Mouse (Mus musculus) embryonic facial prominence, embryonic 11.5 days (tissue): ENCODE results near the gene Pygm. TPM values are rescaled to one million over a fixed set of nuclear protein-coding genes. Genes with fewer than 3 reads are reported as not detected.

Experiments
- ATAC-seq: fragments of 200-750 bp; cut with Nextera tagmentation; replicated peaks from 2 replicates; pipeline ENCODE4 v1.8.0; 2017; ENCODE audit warnings: low read depth; ENCODE audit not compliant: insufficient number of reproducible peaks, low FRiP score, low TSS enrichment
- DNase-seq: peaks from one replicate; pipeline ENCODE4 v3.0.0-alpha.2; 2015; ENCODE audit warnings: low spot score
- H3K27ac ChIP-seq: fragments of 300-500 bp; sonication (generic); replicated peaks from 2 replicates; pipeline ENCODE4 v1.5.1; 2014; ENCODE audit warnings: mild to moderate bottlenecking, low read depth, low read length, control low read depth
- H3K27me3 ChIP-seq: fragments of 300-500 bp; sonication (generic); 2 replicates; pipeline ENCODE4 v1.6.1; 2014; ENCODE audit warnings: mild to moderate bottlenecking, low read length, moderate library complexity, mixed read lengths; ENCODE audit not compliant: control insufficient read depth, insufficient read depth
- H3K36me3 ChIP-seq: fragments of 300-500 bp; sonication (generic); replicated peaks from 2 replicates; pipeline ENCODE4 v1.6.1; 2014; ENCODE audit warnings: low read depth, mild to moderate bottlenecking, low read length, moderate library complexity, mixed read lengths; ENCODE audit not compliant: control insufficient read depth, insufficient read depth
- H3K4me1 ChIP-seq: fragments of 300-500 bp; sonication (generic); 2 replicates; pipeline ENCODE4 v1.6.1; 2014; ENCODE audit warnings: low read length, mixed read lengths; ENCODE audit not compliant: control insufficient read depth, insufficient read depth
- H3K4me2 ChIP-seq: fragments of 300-500 bp; sonication (generic); 2 replicates; pipeline ENCODE4 v1.6.1; 2014; ENCODE audit warnings: low read depth, mild to moderate bottlenecking, control low read depth, low read length, moderate library complexity
- H3K4me3 ChIP-seq: fragments of 300-500 bp; sonication (generic); 2 replicates; pipeline ENCODE4 v1.5.1; 2014; ENCODE audit warnings: low read depth, low read length, control low read depth
- H3K9ac ChIP-seq: fragments of 300-500 bp; sonication (generic); replicated peaks from 2 replicates; pipeline ENCODE4 v1.6.1; 2014; ENCODE audit warnings: mild to moderate bottlenecking, control low read depth, low read length
- H3K9me3 ChIP-seq: fragments of 300-500 bp; sonication (generic); replicated peaks from 2 replicates; pipeline ENCODE4 v1.6.1; 2016; ENCODE audit warnings: mild to moderate bottlenecking, low read length, inconsistent platforms, mixed read lengths; ENCODE audit not compliant: control insufficient read depth
- WGBS: fragments of 180-500 bp; shearing (Covaris S2); extraction: QIAGEN DNeasy Blood & Tissue Kit; methylation state at CpG from one replicate; pipeline ENCODE4 v1.1.7; 2014; 5-methylcytosine and 5-hydroxymethylcytosine counted together
- polyA plus RNA-seq: library from polyadenylated mRNA; unstranded; fragments of >200 nt; fragmentation: Nextera tagmentation; extraction: Ambion mirVana; gene quantifications from 2 replicates; pipeline ENCODE4 v1.2.1, GENCODE M21; 2014

The Pygm gene
- polyA plus RNA-seq, 1 experiment from 2014 or later: 2.8 TPM

- Histone ChIP-seq H3K27ac (peak within 1 kb of the TSS; percentile 98), H3K4me2 (peak within 1 kb of the TSS; percentile 55), H3K36me3 (peaks cover 9% of the 10 kb centered on the region), H3K9me3 (no peaks in the 10 kb centered on the region), H3K9ac (peak within 1 kb of the TSS; percentile 96), H3K27me3 (no peaks in the 10 kb centered on the region), H3K4me1 (no peaks in the 10 kb centered on the region), H3K4me3 (peak within 1 kb of the TSS; percentile 98)
- WGBS: 1% methylated on average over 85 of the region's 85 CpGs
- peak; percentile 99 for ATAC-seq
- DNase-seq: peak; percentile 100
Observed at GRCm38 (mm10) chr19:6363411-6364240, 20.6 kb upstream of the Pygm start, which contains the start of gene Sf1. TSS of gene Sf1 (plus strand) at chr19:6363690.

- peak overlapping the region; percentile 98 for H3K27ac ChIP-seq
- peaks cover 10% of the 10 kb centered on the region for H3K36me3 ChIP-seq
- under 1% methylated on average over 55 of the region's 55 CpGs for WGBS
- H3K9me3 ChIP-seq: no peaks in the 10 kb centered on the region
- peak overlapping the region; percentile 55 for H3K4me2 ChIP-seq
- peak overlapping the region; percentile 98 for H3K4me3 ChIP-seq
- no peaks in the 10 kb centered on the region for H3K4me1 ChIP-seq
- DNase-seq (peak; percentile 92), ATAC-seq (no peak)
- H3K9ac ChIP-seq: peak overlapping the region; percentile 96
- no peaks in the 10 kb centered on the region for H3K27me3 ChIP-seq
Observed at GRCm38 (mm10) chr19:6364317-6364725, 19.9 kb upstream of the Pygm start.

- Histone ChIP-seq H3K4me3 (peak overlapping the region; percentile 98), H3K27ac (no peak overlapping the region), H3K36me3 (peaks cover 12% of the 10 kb centered on the region), H3K27me3 (no peaks in the 10 kb centered on the region), H3K4me2 (peak overlapping the region; percentile 55), H3K9ac (peak overlapping the region; percentile 96), H3K4me1 (no peaks in the 10 kb centered on the region), H3K9me3 (no peaks in the 10 kb centered on the region)
- WGBS: 2% methylated on average over 2 of the region's 2 CpGs
- no peak for DNase-seq
- no peak for ATAC-seq
Observed at GRCm38 (mm10) chr19:6364842-6365241, 19.4 kb upstream of the Pygm start.

GRCm38 (mm10) chr19:6370175-6370574 is 14.0 kb upstream of the Pygm start:
- no peak for ATAC-seq
- no peak overlapping the region for H3K4me2 ChIP-seq
- H3K27ac ChIP-seq: no peak overlapping the region
- WGBS: 85% methylated on average over 2 of the region's 2 CpGs
- DNase-seq: no peak
- H3K4me3 ChIP-seq: no peak overlapping the region
- no peak overlapping the region for H3K9ac ChIP-seq
- H3K4me1 ChIP-seq: no peaks in the 10 kb centered on the region
- H3K27me3 ChIP-seq: no peaks in the 10 kb centered on the region
- no peaks in the 10 kb centered on the region for H3K9me3 ChIP-seq
- H3K36me3 ChIP-seq: peaks cover 47% of the 10 kb centered on the region

GRCm38 (mm10) chr19:6372433-6372832 is 11.8 kb upstream of the Pygm start:
- H3K4me3 ChIP-seq: no peak overlapping the region
- WGBS: 87% methylated on average over 3 of the region's 3 CpGs
- no peak for DNase-seq
- H3K27ac ChIP-seq: no peak overlapping the region
- H3K9ac ChIP-seq: no peak overlapping the region
- H3K9me3 ChIP-seq: no peaks in the 10 kb centered on the region
- no peaks in the 10 kb centered on the region for H3K4me1 ChIP-seq
- no peak for ATAC-seq
- H3K4me2 ChIP-seq: no peak overlapping the region
- peaks cover 53% of the 10 kb centered on the region for H3K36me3 ChIP-seq
- H3K27me3 ChIP-seq: no peaks in the 10 kb centered on the region

- H3K9ac ChIP-seq: no peak overlapping the region
- H3K27ac ChIP-seq: no peak overlapping the region
- H3K27me3 ChIP-seq: no peaks in the 10 kb centered on the region
- no peaks in the 10 kb centered on the region for H3K9me3 ChIP-seq
- peaks cover 58% of the 10 kb centered on the region for H3K36me3 ChIP-seq
- DNase-seq (peak; percentile 80), ATAC-seq (no peak)
- no peak overlapping the region for H3K4me2 ChIP-seq
- 75% methylated on average over 12 of the region's 12 CpGs for WGBS
- H3K4me1 ChIP-seq: no peaks in the 10 kb centered on the region
- H3K4me3 ChIP-seq: no peak overlapping the region
Observed at GRCm38 (mm10) chr19:6373539-6374400, 10.4 kb upstream of the Pygm start.

DNA sequence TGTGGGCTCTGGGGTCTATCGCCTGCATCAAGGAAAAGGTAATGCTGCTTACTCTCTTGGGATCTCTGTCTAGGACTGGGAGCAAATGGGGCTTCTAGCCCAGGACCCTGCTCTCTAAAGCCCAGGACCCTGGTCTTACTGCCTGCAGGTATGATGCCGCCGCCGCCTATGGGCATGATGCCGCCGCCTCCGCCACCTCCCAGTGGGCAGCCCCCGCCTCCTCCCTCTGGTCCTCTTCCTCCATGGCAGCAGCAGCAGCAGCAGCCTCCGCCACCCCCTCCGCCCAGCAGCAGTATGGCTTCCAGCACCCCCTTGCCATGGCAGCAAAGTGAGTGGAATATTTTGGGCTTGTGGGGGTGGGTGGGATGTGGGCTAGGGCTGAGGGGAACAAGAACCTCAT is 9.6 kb upstream of the Pygm start:
- 99% methylated on average over 10 of the region's 10 CpGs for WGBS

More for the DNA sequence above, 9.6 kb upstream of the Pygm start:
- no peak overlapping the region for H3K27ac ChIP-seq
- H3K9me3 ChIP-seq: no peaks in the 10 kb centered on the region
- H3K9ac ChIP-seq: no peak overlapping the region
- H3K27me3 ChIP-seq: no peaks in the 10 kb centered on the region
- ATAC-seq (no peak), DNase-seq (no peak)
- H3K4me3 ChIP-seq: no peak overlapping the region
- no peaks in the 10 kb centered on the region for H3K4me1 ChIP-seq
- peaks cover 55% of the 10 kb centered on the region for H3K36me3 ChIP-seq
- H3K4me2 ChIP-seq: no peak overlapping the region
